Mouse (Mus musculus) heart, postnatal 0 days (tissue): ENCODE results near the gene Ubxn6. TPM values are rescaled to one million over a fixed set of nuclear protein-coding genes. Genes with fewer than 3 reads are reported as not detected.

Experiments used
- ATAC-seq: fragments of 200-750 bp; cut with Nextera tagmentation; 2 replicates; pipeline ENCODE4 v1.8.0; 2017; ENCODE audit warnings: low read depth, moderate number of reproducible peaks, moderate library complexity; ENCODE audit not compliant: insufficient read depth
- DNase-seq: peaks from one replicate; pipeline ENCODE4 v3.0.0-alpha.2; 2016; ENCODE audit warnings: low spot score
- H3K27ac ChIP-seq: fragments of 300-500 bp; sonication (generic); 2 replicates; pipeline ENCODE4 v1.5.1; 2014; ENCODE audit warnings: low read depth, mild to moderate bottlenecking
- H3K27me3 ChIP-seq: fragments of 300-500 bp; sonication (generic); 2 replicates; pipeline ENCODE4 v1.6.1; 2014; ENCODE audit warnings: low read length, mixed read lengths; ENCODE audit not compliant: control insufficient read depth, insufficient read depth
- H3K36me3 ChIP-seq: fragments of 300-500 bp; sonication (generic); replicated peaks from 2 replicates; pipeline ENCODE4 v1.6.1; 2014; ENCODE audit warnings: low read length, mixed read lengths; ENCODE audit not compliant: control insufficient read depth, insufficient read depth
- H3K4me1 ChIP-seq: fragments of 300-500 bp; sonication (generic); 2 replicates; pipeline ENCODE4 v1.6.1; 2014; ENCODE audit warnings: antibody characterized with exemption; ENCODE audit not compliant: control insufficient read depth, insufficient read depth
- H3K4me2 ChIP-seq: fragments of 300-500 bp; sonication (generic); 2 replicates; pipeline ENCODE4 v1.6.1; 2014; ENCODE audit warnings: low read depth, mild to moderate bottlenecking, low read length, moderate library complexity
- H3K4me3 ChIP-seq: fragments of 300-500 bp; sonication (generic); 2 replicates; pipeline ENCODE4 v1.5.1; 2014; ENCODE audit warnings: low read depth, low read length
- H3K9ac ChIP-seq: fragments of 300-500 bp; sonication (generic); replicated peaks from 2 replicates; pipeline ENCODE4 v1.6.1; 2014; ENCODE audit warnings: low read depth, low read length, mixed read lengths
- H3K9me3 ChIP-seq: fragments of 300-500 bp; sonication (generic); replicated peaks from 2 replicates; pipeline ENCODE4 v1.6.1; 2016; ENCODE audit warnings: low read length; ENCODE audit not compliant: control insufficient read depth
- CTCF ChIP-seq: IDR thresholded peaks from 2 replicates; pipeline ENCODE4 v1.5.1; 2016; ENCODE audit warnings: antibody characterized with exemption, control low read depth, low read depth
- EP300 ChIP-seq: IDR thresholded peaks from 2 replicates; pipeline ENCODE4 v1.6.1; 2016; ENCODE audit warnings: antibody characterized with exemption, low read depth
- WGBS: fragments of 180-500 bp; shearing (Covaris S2); extraction: QIAGEN DNeasy Blood & Tissue Kit; methylation state at CpG from one replicate; pipeline ENCODE4 v1.1.7; 2014; 5-methylcytosine and 5-hydroxymethylcytosine counted together
- polyA plus RNA-seq: library from polyadenylated mRNA; unstranded; fragments of >200 nt; fragmentation: Nextera tagmentation; extraction: Ambion mirVana; gene quantifications from 2 replicates; pipeline ENCODE4 v1.2.1, GENCODE M21; 2015
- total RNA-seq: library from RNA; depleted of rRNA; stranded (reverse); fragments of >200 nt; gene quantifications from 2 replicates; pipeline ENCODE4 v1.2.3, GENCODE M21; 2014; ENCODE audit warnings: low replicate concordance

The Ubxn6 gene
- total and polyA plus RNA-seq, 2 experiments from 2014 or later, result 58.2 to 68.1 TPM

GRCm38 (mm10) chr17:56100811-56101210, 26.0 kb upstream of the Ubxn6 start:
- Histone ChIP-seq H3K27me3 (no peaks in the 10 kb centered on the region), H3K36me3 (peaks cover 67% of the 10 kb centered on the region), H3K27ac (no peak overlapping the region), H3K4me3 (no peak overlapping the region), H3K9ac (no peak overlapping the region), H3K4me2 (no peak overlapping the region), H3K4me1 (no peaks in the 10 kb centered on the region), H3K9me3 (no peaks in the 10 kb centered on the region)
- WGBS, result 90% methylated on average over 3 of the region's 3 CpGs
- TF ChIP-seq EP300, result no peak
- TF ChIP-seq CTCF, result no peak
- DNase-seq (no peak), ATAC-seq (no peak)

GRCm38 (mm10) chr17:56098711-56099572, 24.1 kb upstream of the Ubxn6 start:
- Histone ChIP-seq H3K27ac (no peak overlapping the region), H3K4me1 (no peaks in the 10 kb centered on the region), H3K4me3 (no peak overlapping the region), H3K4me2 (no peak overlapping the region), H3K9me3 (no peaks in the 10 kb centered on the region), H3K9ac (no peak overlapping the region), H3K36me3 (peaks cover 76% of the 10 kb centered on the region), H3K27me3 (no peaks in the 10 kb centered on the region)
- ATAC-seq (no peak), DNase-seq (no peak)
- WGBS, result 88% methylated on average over 15 of the region's 15 CpGs
- no peak for TF ChIP-seq EP300
- TF ChIP-seq CTCF, result peak; percentile 18; the same call in 1 of the 2 replicates

- WGBS, result 86% methylated on average over 8 of the region's 8 CpGs
- no peak overlapping the region for H3K4me2 ChIP-seq
- no peaks in the 10 kb centered on the region for H3K4me1 ChIP-seq
- TF ChIP-seq EP300 (no peak), CTCF (no peak)
- peaks cover 83% of the 10 kb centered on the region for H3K36me3 ChIP-seq
- H3K9ac ChIP-seq, result no peak overlapping the region
- H3K27me3 ChIP-seq, result no peaks in the 10 kb centered on the region
- no peak overlapping the region for H3K4me3 ChIP-seq
- no peak for ATAC-seq
- no peaks in the 10 kb centered on the region for H3K9me3 ChIP-seq
- no peak for DNase-seq
- H3K27ac ChIP-seq, result no peak overlapping the region
Observed at GRCm38 (mm10) chr17:56098180-56098579, 23.4 kb upstream of the Ubxn6 start.

DNA sequence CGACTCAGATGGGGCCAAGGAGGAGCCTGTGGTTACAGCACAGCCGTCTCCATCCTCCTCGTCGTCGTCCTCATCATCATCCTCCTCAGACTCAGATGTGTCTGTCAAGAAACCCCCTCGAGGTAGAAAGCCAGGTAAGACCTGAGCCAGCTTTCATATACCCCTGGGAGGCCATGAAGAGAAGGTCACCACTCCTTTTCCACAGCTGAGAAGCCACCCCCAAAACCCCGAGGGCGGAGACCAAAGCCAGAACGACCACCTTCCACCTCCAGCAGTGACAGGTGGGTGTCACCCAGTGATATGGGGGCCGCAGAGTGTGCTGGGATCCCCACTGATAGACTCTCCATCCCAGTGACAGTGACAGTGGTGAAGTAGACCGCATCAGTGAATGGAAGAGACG, 22.1 kb upstream of the Ubxn6 start:
- WGBS, result 86% methylated on average over 12 of the region's 12 CpGs
- no peaks in the 10 kb centered on the region for H3K27me3 ChIP-seq
- no peak overlapping the region for H3K4me3 ChIP-seq
- no peaks in the 10 kb centered on the region for H3K9me3 ChIP-seq
- H3K36me3 ChIP-seq, result peaks cover 80% of the 10 kb centered on the region
- no peak for TF ChIP-seq EP300
- no peak for TF ChIP-seq CTCF
- no peak overlapping the region for H3K9ac ChIP-seq
- no peaks in the 10 kb centered on the region for H3K4me1 ChIP-seq
- no peak for DNase-seq
- H3K4me2 ChIP-seq, result no peak overlapping the region
- H3K27ac ChIP-seq, result no peak overlapping the region
- ATAC-seq, result no peak

DNA sequence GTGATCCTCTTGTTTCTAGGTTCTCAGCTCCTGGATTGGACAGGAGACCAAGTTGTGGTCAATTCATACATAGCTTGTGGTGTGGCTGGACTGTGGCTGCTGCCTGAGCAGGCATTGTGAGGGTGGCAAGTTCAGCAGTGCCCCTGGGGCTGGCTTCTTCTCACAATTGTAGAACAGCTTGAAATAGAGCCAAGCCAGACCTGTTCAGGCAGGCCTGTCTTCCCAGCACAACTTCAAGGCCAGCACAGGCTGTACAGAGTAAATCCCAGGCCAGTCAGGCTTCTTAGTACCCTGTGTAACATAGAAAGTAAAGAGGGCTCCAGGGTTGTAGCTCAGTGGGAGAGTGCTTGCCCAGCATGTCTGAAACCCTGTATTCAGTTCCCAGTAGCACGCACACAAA, 18.0 kb upstream of the Ubxn6 start:
- H3K36me3 ChIP-seq, result peaks cover 51% of the 10 kb centered on the region
- no peak overlapping the region for H3K4me2 ChIP-seq
- ATAC-seq (no peak), DNase-seq (no peak)
- no peak overlapping the region for H3K9ac ChIP-seq
- no peak overlapping the region for H3K4me3 ChIP-seq
- no peak overlapping the region for H3K27ac ChIP-seq
- no peaks in the 10 kb centered on the region for H3K27me3 ChIP-seq
- TF ChIP-seq CTCF, result no peak
- no peak for TF ChIP-seq EP300
- H3K9me3 ChIP-seq, result no peaks in the 10 kb centered on the region
- WGBS, result 96% methylated on average over 1 of the region's 1 CpGs
- no peaks in the 10 kb centered on the region for H3K4me1 ChIP-seq
